Mouse (Mus musculus) cortical plate, adult 2 months (tissue): Measurements from ENCODE around the gene Tex19.1.

Source experiments
- CTCF ChIP-seq: fragments of 200-500 bp; IDR thresholded peaks from 2 replicates; pipeline ENCODE4 v1.5.1; 2011; ENCODE audit warnings: mild to moderate bottlenecking, control low read depth, low read length; ENCODE audit not compliant: insufficient read depth; ENCODE audit errors: extremely low read depth
- POLR2A ChIP-seq: fragments of 200-500 bp; IDR thresholded peaks from 2 replicates; pipeline ENCODE4 v1.6.1; 2011; ENCODE audit warnings: mild to moderate bottlenecking, low read length, control low read depth; ENCODE audit not compliant: insufficient read depth; ENCODE audit errors: extremely low read depth

DNA sequence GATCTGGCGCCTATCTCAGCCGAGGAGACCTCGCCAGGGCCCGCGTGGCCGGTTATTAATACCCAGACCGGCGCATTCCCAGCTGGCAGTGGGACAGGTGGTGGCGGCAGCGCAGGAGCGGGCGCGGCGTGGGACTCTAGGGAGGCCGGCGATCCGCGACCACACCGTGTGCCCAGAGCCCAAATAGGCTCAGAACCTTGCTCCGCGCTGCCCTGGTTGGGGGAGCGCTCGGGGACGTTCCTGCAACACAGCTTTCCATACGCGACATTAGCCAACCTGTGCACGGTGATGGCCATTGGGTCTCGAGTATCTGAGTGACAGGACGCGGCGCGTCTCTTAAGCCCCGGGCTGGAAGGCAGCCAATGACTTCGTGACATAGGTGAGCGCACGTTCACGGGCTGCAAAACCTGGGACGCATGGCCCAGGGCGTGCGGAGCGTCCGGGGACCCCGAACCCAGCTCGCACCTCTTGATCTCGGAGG is 10.5 kb downstream of the Tex19.1 start:
- no peak for TF ChIP-seq POLR2A
- TF ChIP-seq CTCF = no peak
